Mouse (Mus musculus) MN1 (cell line): ENCODE results near the gene Mnx1.
A peak's percentile ranks its signal among the peaks of the same experiment; 100 is the strongest.

Experiments used
- DNase-seq: peaks from one replicate; pipeline ENCODE4 v3.0.0-alpha.2; 2016; ENCODE audit warnings: low spot score

Gene Mnx1

GRCm38 (mm10) chr5:29478208-29479197 is at the start of gene Mnx1:
Mnx1 (minus strand) TSS chr5:29478470.
- DNase-seq = no peak

- DNase-seq = no peak
These were observed 38.2 kb upstream of the Mnx1 start for GRCm38 (mm10) chr5:29516432-29516831.

- no peak for DNase-seq
These were observed 37.6 kb upstream of the Mnx1 start for GRCm38 (mm10) chr5:29515888-29516287.

- peak; percentile 60 for DNase-seq
These were observed 28.7 kb upstream of the Mnx1 start for GRCm38 (mm10) chr5:29507013-29507412.

- no peak for DNase-seq
These were observed 9.1 kb upstream of the Mnx1 start for GRCm38 (mm10) chr5:29487321-29487720.

- no peak for DNase-seq
These were observed 7.7 kb upstream of the Mnx1 start for GRCm38 (mm10) chr5:29485941-29486320.

GRCm38 (mm10) chr5:29484965-29485940 is 7.0 kb upstream of the Mnx1 start:
- peak; percentile 51 for DNase-seq

GRCm38 (mm10) chr5:29483801-29484200 is 5.5 kb upstream of the Mnx1 start:
- DNase-seq = no peak

- no peak for DNase-seq
These were observed 926 bp upstream of the Mnx1 start for GRCm38 (mm10) chr5:29479198-29479593.

GRCm38 (mm10) chr5:29477474-29478207 is 629 bp downstream of the Mnx1 start:
- no peak for DNase-seq

- no peak for DNase-seq
These were observed 2.2 kb downstream of the Mnx1 start for GRCm38 (mm10) chr5:29476021-29476420.

- peak; percentile 69 for DNase-seq
These were observed 2.7 kb downstream of the Mnx1 start for GRCm38 (mm10) chr5:29475556-29475955.

GRCm38 (mm10) chr5:29475041-29475440 is 3.2 kb downstream of the Mnx1 start:
- DNase-seq = no peak

GRCm38 (mm10) chr5:29474246-29474960 is 3.9 kb downstream of the Mnx1 start:
- no peak for DNase-seq

- no peak for DNase-seq
These were observed 4.6 kb downstream of the Mnx1 start for GRCm38 (mm10) chr5:29473551-29474245.

GRCm38 (mm10) chr5:29471855-29472665 is 6.2 kb downstream of the Mnx1 start:
- peak; percentile 16 for DNase-seq

- DNase-seq = no peak
These were observed 6.9 kb downstream of the Mnx1 start for GRCm38 (mm10) chr5:29471396-29471795.

- DNase-seq = peak; percentile 40
These were observed 7.3 kb downstream of the Mnx1 start for GRCm38 (mm10) chr5:29470851-29471394.

- DNase-seq = no peak
These were observed 8.0 kb downstream of the Mnx1 start for GRCm38 (mm10) chr5:29470271-29470670.
